Mouse (Mus musculus): ENCODE results near the gene Cygb.
"Not testable (repeated sequence)": the region's sequence is repeated elsewhere in the genome, so short reads cannot be mapped to it uniquely, and the experiment has no call there.

- TF ChIP-seq EP300 (IDR thresholded peaks at IDR 0.05; ENCODE audit: low read depth) = not testable (repeated sequence)
- TF ChIP-seq CTCF (IDR thresholded peaks at IDR 0.05; ENCODE audit: low read depth) = peak; percentile 42
Measured at GRCm38 (mm10) chr11:116636607-116637006, 17.5 kb downstream of the Cygb start.
